Mouse (Mus musculus): ENCODE measurements around the gene Gm10799. TPM values are rescaled to one million over a fixed set of nuclear protein-coding genes. Genes with fewer than 3 reads are reported as not detected.
"Not testable (repeated sequence)": the region's sequence is repeated elsewhere in the genome, so short reads cannot be mapped to it uniquely, and the experiment has no call there.

The Gm10799 gene
- not detected for total RNA-seq (2021)
- not detected in 2 replicates for polyA plus RNA-seq (2012; rRNA removed)
- long read RNA-seq = 0 reads

DNA sequence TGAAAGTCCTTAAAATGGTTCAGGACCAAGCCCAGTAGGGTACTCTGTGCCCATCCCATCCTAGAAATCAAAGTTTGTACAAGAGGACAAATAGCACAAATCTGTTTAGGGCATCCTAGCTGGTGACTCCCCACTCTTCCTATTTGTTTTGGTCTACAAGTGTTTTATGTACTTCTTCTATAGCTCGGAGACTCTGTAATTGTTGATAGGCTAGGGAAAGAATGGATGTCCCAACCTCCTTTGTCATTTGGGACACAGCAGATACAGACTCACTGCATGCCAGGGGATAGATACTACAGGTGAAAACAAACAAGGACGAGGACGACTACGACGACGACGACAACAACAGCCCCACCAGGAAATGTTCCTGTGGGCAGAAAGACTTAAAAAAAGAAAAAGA lies at the start of gene Gm10799:
Gene Gm10799, minus strand, starts transcription at position 101 of the 400 bp plus-strand sequence.
- not testable (repeated sequence) for H3K79me2 ChIP-seq (replicated peaks; ENCODE audit: control insufficient read depth, insufficient read depth, low read length); H3K4me1 ChIP-seq (ENCODE audit: control insufficient read depth, insufficient read depth, low read length); H3K27me3 ChIP-seq (ENCODE audit: control insufficient read depth, insufficient read depth, low read length); H3K36me3 ChIP-seq (ENCODE audit: control insufficient read depth, insufficient read depth, low read length); H3K27ac ChIP-seq; DNase-seq; H3K9ac ChIP-seq (ENCODE audit: low read depth, low read length); H3K4me3 ChIP-seq
- 36% methylated on average over 7 of the region's 7 CpGs for WGBS
- intact Hi-C loops (cut with DNase I) = loop anchor here (1.0 kb wide), 1 partner anchor 25 kb away; no protein-coding TSS in a partner anchor

GRCm38 (mm10) chr2:104117173-104117572 lies 48.8 kb upstream of the Gm10799 start:
- H3K27me3 ChIP-seq (ENCODE audit: control insufficient read depth, insufficient read depth, low read length); intact Hi-C loops (cut with DNase I); H3K4me3 ChIP-seq; H3K36me3 ChIP-seq (ENCODE audit: control insufficient read depth, insufficient read depth, low read length); H3K4me1 ChIP-seq (ENCODE audit: control insufficient read depth, insufficient read depth, low read length); H3K79me2 ChIP-seq (replicated peaks; ENCODE audit: control insufficient read depth, insufficient read depth, low read length); H3K9ac ChIP-seq (ENCODE audit: low read depth, low read length); H3K27ac ChIP-seq; DNase-seq: not testable (repeated sequence)

GRCm38 (mm10) chr2:104114898-104115297 lies 46.5 kb upstream of the Gm10799 start:
- TF ChIP-seq CTCF (IDR thresholded peaks at IDR 0.05) (no peak), POLR2A (IDR thresholded peaks at IDR 0.05; ENCODE audit: insufficient read depth, low read depth, low read length) (no peak), EP300 (IDR thresholded peaks at IDR 0.05; ENCODE audit: insufficient read depth, low read depth, low read length) (no peak)
- no peak overlapping the region for H3K27ac ChIP-seq
- no peak overlapping the region for H3K4me3 ChIP-seq
- H3K9ac ChIP-seq (ENCODE audit: low read depth, low read length) = no peak overlapping the region
- 68% methylated on average over 3 of the region's 3 CpGs for WGBS
- H3K27me3 ChIP-seq (ENCODE audit: control insufficient read depth, insufficient read depth, low read length) = no peaks in the 10 kb centered on the region
- no peaks in the 10 kb centered on the region for H3K4me1 ChIP-seq (ENCODE audit: control insufficient read depth, insufficient read depth, low read length)
- DNase-seq = no peak
- intact Hi-C loops (cut with DNase I) = no loop called here
- H3K36me3 ChIP-seq (ENCODE audit: control insufficient read depth, insufficient read depth, low read length) = no peaks in the 10 kb centered on the region; the same call in none of the 2 replicates
- no peaks in the 10 kb centered on the region for H3K79me2 ChIP-seq (replicated peaks; ENCODE audit: control insufficient read depth, insufficient read depth, low read length)

DNA sequence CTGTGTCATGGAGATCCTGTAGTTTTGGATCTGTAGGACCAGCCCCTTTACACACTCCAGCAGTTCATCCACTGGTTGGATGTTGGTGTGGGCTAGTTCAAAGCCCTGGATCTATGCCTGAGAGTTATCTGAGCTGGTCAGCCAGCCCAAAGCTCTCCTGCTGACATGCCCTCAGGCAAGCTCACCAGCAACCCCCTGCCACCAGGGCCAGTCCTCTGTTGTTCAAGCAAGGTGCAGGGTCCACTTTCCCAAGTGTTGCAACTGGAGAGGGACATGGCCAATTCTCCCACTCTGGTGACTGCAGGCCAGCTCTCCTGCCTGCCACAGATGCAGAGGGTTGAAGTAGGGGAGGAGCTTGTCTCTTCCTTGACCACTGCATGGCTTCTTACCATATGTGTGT lies 45.2 kb upstream of the Gm10799 start:
- H3K36me3 ChIP-seq (ENCODE audit: control insufficient read depth, insufficient read depth, low read length); H3K4me3 ChIP-seq; H3K4me1 ChIP-seq (ENCODE audit: control insufficient read depth, insufficient read depth, low read length); H3K79me2 ChIP-seq (replicated peaks; ENCODE audit: control insufficient read depth, insufficient read depth, low read length); H3K27me3 ChIP-seq (ENCODE audit: control insufficient read depth, insufficient read depth, low read length); H3K9ac ChIP-seq (ENCODE audit: low read depth, low read length); intact Hi-C loops (cut with DNase I); H3K27ac ChIP-seq; DNase-seq: not testable (repeated sequence)

GRCm38 (mm10) chr2:104111170-104111797 lies 42.9 kb upstream of the Gm10799 start:
- no CpG with 5 or more reads among the region's 1 CpGs for WGBS
- H3K27me3 ChIP-seq (ENCODE audit: control insufficient read depth, insufficient read depth, low read length); intact Hi-C loops (cut with DNase I): not testable (repeated sequence)

DNA sequence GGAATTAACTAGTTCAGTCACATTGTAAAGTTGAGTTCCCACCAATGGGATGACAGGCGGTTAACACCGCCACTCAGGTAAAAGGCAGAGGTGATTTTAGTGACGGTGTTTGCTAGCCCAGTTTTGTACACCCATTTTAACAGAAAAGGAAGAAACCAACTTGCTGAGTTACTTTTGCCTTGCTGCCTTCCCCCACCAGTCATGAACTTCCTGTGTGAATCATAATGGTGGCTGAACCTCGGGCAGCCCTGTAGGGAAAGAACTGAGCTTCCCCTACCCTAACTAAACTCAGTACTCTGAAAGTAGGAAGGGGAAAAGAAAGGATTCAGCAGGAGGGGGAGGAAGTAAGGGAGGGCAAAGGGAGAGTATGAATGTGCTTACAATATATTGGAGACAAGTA lies 41.7 kb upstream of the Gm10799 start:
- intact Hi-C loops (cut with DNase I) = no loop called here
- H3K27ac ChIP-seq = no peak overlapping the region
- H3K79me2 ChIP-seq (replicated peaks; ENCODE audit: control insufficient read depth, insufficient read depth, low read length) = no peaks in the 10 kb centered on the region; the same call in 1 of the 2 replicates
- peaks cover 2% of the 10 kb centered on the region for H3K36me3 ChIP-seq (ENCODE audit: control insufficient read depth, insufficient read depth, low read length)
- TF ChIP-seq POLR2A (IDR thresholded peaks at IDR 0.05; ENCODE audit: insufficient read depth, low read depth, low read length) (no peak), CTCF (IDR thresholded peaks at IDR 0.05) (no peak), EP300 (IDR thresholded peaks at IDR 0.05; ENCODE audit: insufficient read depth, low read depth, low read length) (no peak)
- H3K4me3 ChIP-seq = no peak overlapping the region
- 67% methylated on average over 4 of the region's 4 CpGs for WGBS
- no peaks in the 10 kb centered on the region for H3K27me3 ChIP-seq (ENCODE audit: control insufficient read depth, insufficient read depth, low read length)
- DNase-seq = no peak
- peaks cover 3% of the 10 kb centered on the region; the same call in 1 of the 2 replicates for H3K4me1 ChIP-seq (ENCODE audit: control insufficient read depth, insufficient read depth, low read length)
- no peak overlapping the region for H3K9ac ChIP-seq (ENCODE audit: low read depth, low read length)

More at GRCm38 (mm10) chr2:104111170-104111797, 42.9 kb upstream of the Gm10799 start:
- H3K79me2 ChIP-seq (replicated peaks; ENCODE audit: control insufficient read depth, insufficient read depth, low read length); H3K36me3 ChIP-seq (ENCODE audit: control insufficient read depth, insufficient read depth, low read length); H3K4me3 ChIP-seq; DNase-seq; H3K9ac ChIP-seq (ENCODE audit: low read depth, low read length); H3K27ac ChIP-seq; H3K4me1 ChIP-seq (ENCODE audit: control insufficient read depth, insufficient read depth, low read length): not testable (repeated sequence)

GRCm38 (mm10) chr2:104109528-104109927 lies 41.2 kb upstream of the Gm10799 start:
- intact Hi-C loops (cut with DNase I) = no loop called here
- no peak for DNase-seq
- Histone ChIP-seq H3K27me3 (ENCODE audit: control insufficient read depth, insufficient read depth, low read length) (no peaks in the 10 kb centered on the region), H3K27ac (no peak overlapping the region), H3K9ac (ENCODE audit: low read depth, low read length) (no peak overlapping the region), H3K4me1 (ENCODE audit: control insufficient read depth, insufficient read depth, low read length) (peaks cover 3% of the 10 kb centered on the region; the same call in 1 of the 2 replicates), H3K36me3 (ENCODE audit: control insufficient read depth, insufficient read depth, low read length) (peaks cover 2% of the 10 kb centered on the region), H3K4me3 (no peak overlapping the region), H3K79me2 (replicated peaks; ENCODE audit: control insufficient read depth, insufficient read depth, low read length) (no peaks in the 10 kb centered on the region; the same call in 1 of the 2 replicates)
- 49% methylated on average over 2 of the region's 2 CpGs for WGBS
- no peak for TF ChIP-seq CTCF (IDR thresholded peaks at IDR 0.05)

DNA sequence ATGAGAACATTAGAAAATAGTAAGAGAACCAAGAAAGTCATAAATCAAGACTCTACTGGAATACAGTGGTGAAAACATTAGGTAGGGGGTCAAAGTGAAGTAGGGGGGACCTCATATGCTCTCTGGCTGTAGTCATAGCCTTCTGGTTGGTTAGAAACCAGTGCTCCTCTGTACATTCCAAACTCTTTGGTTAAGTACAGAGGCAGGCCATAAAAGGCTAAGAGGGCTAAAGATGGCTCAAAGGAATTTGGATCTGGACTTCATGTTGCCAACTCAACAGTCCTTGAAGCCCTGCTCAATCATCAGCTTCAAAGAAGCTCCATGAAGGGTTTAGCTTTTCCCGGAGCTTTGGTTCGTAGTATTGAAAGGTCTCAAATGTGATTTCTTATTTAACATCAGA lies 40.7 kb upstream of the Gm10799 start:
- H3K4me3 ChIP-seq; H3K9ac ChIP-seq (ENCODE audit: low read depth, low read length); H3K36me3 ChIP-seq (ENCODE audit: control insufficient read depth, insufficient read depth, low read length); H3K27me3 ChIP-seq (ENCODE audit: control insufficient read depth, insufficient read depth, low read length); H3K4me1 ChIP-seq (ENCODE audit: control insufficient read depth, insufficient read depth, low read length); intact Hi-C loops (cut with DNase I); H3K79me2 ChIP-seq (replicated peaks; ENCODE audit: control insufficient read depth, insufficient read depth, low read length); H3K27ac ChIP-seq; DNase-seq: not testable (repeated sequence)
- 62% methylated on average over 2 of the region's 2 CpGs for WGBS
